Mouse (Mus musculus): ENCODE data around the gene Dnajc1. TPM values are rescaled to one million over a fixed set of nuclear protein-coding genes. Genes with fewer than 3 reads are reported as not detected.

Gene Dnajc1
- polyA plus RNA-seq, 1 experiment from 2014 or later, result 36.0 TPM

DNA sequence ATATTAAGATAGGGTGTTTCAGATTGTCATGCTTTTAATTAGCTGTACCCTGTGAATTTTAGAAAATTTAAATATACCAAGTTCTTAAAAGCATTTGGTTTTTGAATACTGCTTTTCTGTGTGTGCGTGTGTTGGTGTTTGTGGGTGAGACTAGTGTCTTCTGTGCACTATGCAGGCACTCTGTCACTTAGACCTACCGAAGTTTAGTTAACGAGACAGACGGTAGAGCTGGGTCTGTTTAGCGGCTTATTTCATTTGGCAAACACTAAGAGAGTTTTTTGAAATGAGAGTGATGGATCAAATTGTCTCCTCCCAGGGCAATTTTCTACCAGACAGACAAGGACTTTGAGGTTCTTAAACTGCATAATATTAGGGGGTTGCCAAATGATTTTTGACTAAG is 231.6 kb downstream of the Dnajc1 start:
- H3K9me3 ChIP-seq (ENCODE audit: control insufficient read depth, low read length), result no peaks in the 10 kb centered on the region
- H3K27ac ChIP-seq (ENCODE audit: low read depth, low read length), result no peak overlapping the region
- no peak for ATAC-seq (ENCODE audit: low FRiP score, low TSS enrichment)
- H3K27me3 ChIP-seq (ENCODE audit: control insufficient read depth, insufficient read depth, low read length), result no peaks in the 10 kb centered on the region
- H3K4me3 ChIP-seq (ENCODE audit: low read length), result no peak overlapping the region
- 90% methylated on average over 5 of the region's 5 CpGs for WGBS
- no peaks in the 10 kb centered on the region for H3K4me1 ChIP-seq (ENCODE audit: control insufficient read depth, insufficient read depth, low read length)
- H3K4me2 ChIP-seq (replicated peaks; ENCODE audit: low read depth, low read length), result no peak overlapping the region
- H3K9ac ChIP-seq (ENCODE audit: low read depth, low read length), result no peak overlapping the region
- peaks cover 27% of the 10 kb centered on the region for H3K36me3 ChIP-seq (ENCODE audit: control insufficient read depth, insufficient read depth, low read length)

GRCm38 (mm10) chr2:18159426-18159825 is 233.2 kb downstream of the Dnajc1 start:
- Histone ChIP-seq H3K9me3 (ENCODE audit: control insufficient read depth, low read length) (no peaks in the 10 kb centered on the region), H3K4me3 (ENCODE audit: low read length) (no peak overlapping the region), H3K27me3 (ENCODE audit: control insufficient read depth, insufficient read depth, low read length) (no peaks in the 10 kb centered on the region), H3K9ac (ENCODE audit: low read depth, low read length) (no peak overlapping the region), H3K4me2 (replicated peaks; ENCODE audit: low read depth, low read length) (no peak overlapping the region), H3K36me3 (ENCODE audit: control insufficient read depth, insufficient read depth, low read length) (peaks cover 37% of the 10 kb centered on the region), H3K27ac (ENCODE audit: low read depth, low read length) (no peak overlapping the region), H3K4me1 (ENCODE audit: control insufficient read depth, insufficient read depth, low read length) (no peaks in the 10 kb centered on the region)
- no peak for ATAC-seq (ENCODE audit: low FRiP score, low TSS enrichment)
- 73% methylated on average over 3 of the region's 3 CpGs for WGBS

GRCm38 (mm10) chr2:18156131-18156530 is 236.5 kb downstream of the Dnajc1 start:
- ATAC-seq (ENCODE audit: low FRiP score, low TSS enrichment), result no peak
- no peaks in the 10 kb centered on the region for H3K9me3 ChIP-seq (ENCODE audit: control insufficient read depth, low read length)
- 93% methylated on average over 3 of the region's 3 CpGs for WGBS
- no peak overlapping the region for H3K4me2 ChIP-seq (replicated peaks; ENCODE audit: low read depth, low read length)
- H3K36me3 ChIP-seq (ENCODE audit: control insufficient read depth, insufficient read depth, low read length), result peaks cover 36% of the 10 kb centered on the region
- H3K4me3 ChIP-seq (ENCODE audit: low read length), result no peak overlapping the region
- H3K9ac ChIP-seq (ENCODE audit: low read depth, low read length), result no peak overlapping the region
- no peak overlapping the region for H3K27ac ChIP-seq (ENCODE audit: low read depth, low read length)
- no peaks in the 10 kb centered on the region for H3K4me1 ChIP-seq (ENCODE audit: control insufficient read depth, insufficient read depth, low read length)
- H3K27me3 ChIP-seq (ENCODE audit: control insufficient read depth, insufficient read depth, low read length), result no peaks in the 10 kb centered on the region

Data from kidney, embryonic 14.5 days (tissue).